Comparison of ENCODE assay signal across 7 mouse cellular contexts in the genomic region with DNA sequence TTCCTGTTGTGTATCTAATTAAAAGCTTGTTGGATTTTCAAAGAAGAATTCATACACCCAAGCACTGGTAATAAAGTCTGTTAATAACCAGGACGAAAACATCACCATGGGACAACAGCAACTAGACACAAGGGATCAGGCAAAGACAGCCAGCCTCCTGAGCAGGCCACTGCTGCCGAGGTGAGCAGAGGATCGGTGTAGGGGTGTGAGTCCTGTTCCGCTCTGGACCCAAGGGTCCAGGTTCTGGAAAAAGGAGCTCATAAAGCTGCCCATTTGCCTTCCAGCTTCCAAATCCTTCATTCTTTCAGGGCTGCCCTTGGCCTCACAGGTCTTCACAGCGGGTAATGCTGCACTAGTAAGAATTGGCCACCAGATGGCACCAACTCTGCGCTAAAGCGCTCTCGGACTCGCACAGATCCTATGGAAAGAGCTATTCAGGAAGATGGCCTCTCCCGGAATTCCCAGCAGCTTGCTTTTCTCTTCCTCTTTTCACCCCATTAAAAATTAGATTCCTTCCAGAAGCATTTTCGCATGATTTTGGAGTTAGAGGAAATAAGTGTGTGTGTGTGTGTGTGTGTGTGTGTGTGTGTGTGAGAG.
DNase-seq lines count a peak whose midpoint lies in the region; ATAC-seq and TF ChIP-seq lines count a peak whose summit lies in the region.

No protein-coding gene starts in this region.

- no peaks in the 10 kb centered on the region for H3K36me3 ChIP-seq in small intestine, adult 2 months (ENCODE audit: control insufficient read depth, insufficient read depth, low read length)

- peak; percentile 84; the same call in 1 of the 2 replicates for ATAC-seq in megakaryocyte-erythroid progenitor cell, adult 5-6 weeks (replicated peaks; ENCODE audit: low FRiP score, low TSS enrichment, poor library complexity, severe bottlenecking)

- intact Hi-C loops in left cerebral cortex, adult 2 months (cut with DNase I) = loop anchor here (1.0 to 10.0 kb wide), 4 partner anchors 158 to 915 kb away; no protein-coding TSS in a partner anchor

- peak; percentile 88 for TF ChIP-seq CTCF in left cerebral cortex, adult 2 months (IDR thresholded peaks at IDR 0.05)
- peak; percentile 92; the same call in 1 of the 2 replicates for TF ChIP-seq CTCF in small intestine, adult 2 months (IDR thresholded peaks at IDR 0.05; ENCODE audit: extremely low read depth, insufficient read length, insufficient replicate concordance, low read depth, low read length)

- 16% methylated on average over 11 of the region's 11 CpGs for WGBS in small intestine, adult 2 months

- H3K27me3 ChIP-seq in small intestine, adult 2 months (ENCODE audit: control insufficient read depth, insufficient read depth, low read length) = no peaks in the 10 kb centered on the region

- no peaks in the 10 kb centered on the region for H3K4me1 ChIP-seq in small intestine, adult 2 months (ENCODE audit: control insufficient read depth, insufficient read depth, insufficient read length, low read length)

- TF ChIP-seq POLR2A in small intestine, adult 2 months (IDR thresholded peaks at IDR 0.05; ENCODE audit: low read depth, low read length) = no peak

- no peak overlapping the region for H3K4me3 ChIP-seq in left cerebral cortex, adult 2 months
- H3K4me3 ChIP-seq in small intestine, adult 2 months (ENCODE audit: low read depth, low read length) = no peak overlapping the region

- no peak overlapping the region for H3K27ac ChIP-seq in left cerebral cortex, adult 2 months
- H3K27ac ChIP-seq in small intestine, adult 2 months (ENCODE audit: insufficient read depth, low read depth, low read length) = no peak overlapping the region

- DNase-seq in adrenal gland, adult 8-10 months = peak; percentile 64
- DNase-seq in embryo, embryonic 10 days (ENCODE audit: low spot score) = peak; percentile 94
- peak; percentile 78 for DNase-seq in gastrocnemius, postnatal 10 days
- DNase-seq in hindlimb bud, embryonic 11.5 days (ENCODE audit: extremely low spot score, low read depth, low spot score) = peak; percentile 68
- DNase-seq in left cerebral cortex, adult 2 months (ENCODE audit: extremely low spot score in 1 of 2, low spot score in 2 of 2) = peak; percentile 86 to 87
